Mouse (Mus musculus) heart, adult 18-20 months (tissue): ENCODE measurements around the gene A930018P22Rik. TPM values are rescaled to one million over a fixed set of nuclear protein-coding genes. Genes with fewer than 3 reads are reported as not detected.
A peak's percentile ranks its signal among the peaks of the same experiment; 100 is the strongest.
"Not testable (repeated sequence)": the region's sequence is repeated elsewhere in the genome, so short reads cannot be mapped to it uniquely, and the experiment has no call there.

Experiments
- DNase-seq, 2 experiments: peaks; one replicate each; pipeline ENCODE4 v3.0.0; 2021 to 2022; ENCODE audit warnings: mixed read lengths in 1 of 2
- long read RNA-seq, 2 experiments: library from polyadenylated mRNA; stranded (forward); transcript quantifications; one replicate each; pipeline ENCODE4 v2.0.0; 2021
- total RNA-seq, 2 experiments: library from RNA; stranded (reverse); gene quantifications; 2 replicates each; pipeline ENCODE4 v1.2.3; 2021

The A930018P22Rik gene
- total RNA-seq: under 1 TPM in 1 of 2 experiments, not detected in 1; 0.89 TPM
- long read RNA-seq, experiment 1: 0 reads
- long read RNA-seq, experiment 2: 0 reads

- peak; percentile 95 to 98 for DNase-seq
Measured at GRCm38 (mm10) chr2:104122505-104123378, at the start of gene A930018P22Rik. TSS of gene A930018P22Rik (plus strand) at chr2:104122769.

- DNase-seq: not testable (repeated sequence)
Measured at GRCm38 (mm10) chr2:104078285-104078684, 44.3 kb upstream of the A930018P22Rik start.

DNA sequence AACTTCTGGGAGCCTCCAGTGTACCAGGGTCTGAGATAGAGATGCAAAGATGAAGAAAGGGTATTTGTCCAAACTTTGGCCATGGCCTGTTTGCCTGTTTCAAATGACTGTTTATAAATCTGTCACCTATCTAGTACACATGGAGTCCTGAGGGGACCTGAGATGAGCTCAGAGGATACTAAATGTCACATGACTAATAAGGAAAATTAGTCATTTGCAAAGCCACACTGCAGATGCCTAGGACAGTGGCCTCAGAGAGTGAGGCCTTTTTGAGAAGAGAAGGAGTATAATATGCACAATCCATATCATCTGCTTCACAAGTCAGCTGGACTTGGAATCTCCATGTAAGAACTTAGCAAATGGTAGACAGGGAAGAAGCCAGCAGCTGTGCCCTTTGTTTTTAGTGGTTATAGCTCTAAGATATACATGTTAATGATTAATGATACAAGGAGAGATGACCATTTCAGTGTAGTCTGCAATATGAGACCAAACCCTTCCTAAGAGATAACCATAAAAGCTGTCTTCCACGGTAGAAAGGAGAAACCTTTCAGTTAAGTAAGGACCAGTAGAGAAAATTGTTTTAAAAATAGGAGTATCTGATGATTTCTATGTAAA, 41.0 kb upstream of the A930018P22Rik start:
- DNase-seq: not testable (repeated sequence)

DNA sequence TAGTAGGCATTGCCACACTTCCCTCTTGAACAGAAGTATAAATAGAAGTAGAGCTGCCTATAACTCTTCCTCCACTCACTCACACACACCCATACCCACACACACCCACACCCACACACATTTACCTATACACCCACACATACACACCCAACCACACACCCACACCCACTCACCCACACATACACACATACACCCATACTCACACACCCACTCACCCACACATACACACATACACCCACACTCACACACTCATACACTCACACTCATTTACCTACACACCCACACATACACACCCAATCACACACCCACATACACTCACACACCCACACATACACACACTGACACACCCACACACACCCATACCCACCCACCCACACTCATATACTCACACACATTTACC, 40.1 kb upstream of the A930018P22Rik start:
- no peak for DNase-seq

DNA sequence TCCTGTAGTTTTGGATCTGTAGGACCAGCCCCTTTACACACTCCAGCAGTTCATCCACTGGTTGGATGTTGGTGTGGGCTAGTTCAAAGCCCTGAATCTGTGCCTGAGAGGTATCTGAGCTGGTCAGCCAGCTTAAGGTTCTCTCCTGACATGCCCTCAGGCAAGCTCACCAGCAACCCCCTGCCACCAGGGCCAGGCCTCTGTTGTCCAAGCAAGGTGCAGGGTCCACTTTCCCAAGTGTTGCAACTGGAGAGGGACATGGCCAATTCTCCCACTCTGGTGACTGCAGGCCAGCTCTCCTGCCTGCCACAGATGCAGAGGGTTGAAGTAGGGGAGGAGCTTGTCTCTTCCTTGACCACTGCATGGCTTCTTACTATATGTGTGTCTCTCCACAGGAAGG, 38.5 kb upstream of the A930018P22Rik start:
- DNase-seq: not testable (repeated sequence)

- DNase-seq: not testable (repeated sequence)
Measured at GRCm38 (mm10) chr2:104087562-104087961, 35.0 kb upstream of the A930018P22Rik start.

DNA sequence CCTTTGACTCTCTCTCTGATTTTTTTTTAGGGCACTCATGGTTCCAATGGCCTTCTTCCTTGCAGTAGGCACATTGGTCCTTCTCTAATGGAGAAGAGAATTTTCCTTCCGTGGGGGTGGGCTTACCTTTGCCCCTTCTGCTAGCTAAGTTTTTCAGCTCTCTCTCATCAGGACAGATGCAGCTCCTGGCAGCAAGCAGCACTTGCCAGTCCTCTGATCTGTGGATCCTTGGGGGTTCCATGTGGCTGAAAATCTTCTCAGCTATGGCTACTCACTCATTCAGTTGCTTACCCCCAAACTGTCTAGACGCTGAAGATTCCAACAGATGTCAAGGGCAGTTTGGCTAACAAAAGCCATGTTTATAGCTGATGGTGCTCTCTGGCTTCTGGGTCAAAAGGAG, 29.3 kb upstream of the A930018P22Rik start:
- no peak for DNase-seq

DNA sequence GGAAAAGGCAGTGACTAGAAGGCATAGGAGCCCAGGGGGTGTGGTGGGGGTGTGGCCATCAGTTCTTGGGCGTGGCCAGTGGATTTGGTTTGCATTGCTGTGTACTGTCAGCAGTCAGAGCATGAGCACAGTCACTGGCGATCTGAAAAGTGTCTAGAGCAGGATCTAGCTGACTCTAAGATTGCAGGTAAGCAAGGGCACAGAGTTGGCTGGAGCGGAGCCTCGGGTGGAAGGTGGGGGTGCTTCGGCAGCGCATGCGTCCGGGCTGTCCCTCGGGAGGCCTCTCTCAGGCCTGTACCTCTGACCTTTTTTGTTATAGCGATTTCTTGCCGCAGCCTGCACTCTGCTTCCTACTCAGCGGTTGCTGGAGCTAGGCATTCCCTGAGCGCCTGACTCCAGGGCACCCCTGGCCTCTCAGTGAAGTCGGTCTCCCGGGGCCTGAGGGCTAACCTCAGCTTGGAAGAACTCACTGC, 26.8 kb upstream of the A930018P22Rik start, which contains the start of gene Cd59a:
Gene Cd59a (plus strand): TSS at position 61 of the 473 bp plus-strand sequence.
- peak; percentile 93 for DNase-seq

GRCm38 (mm10) chr2:104096256-104096655, 26.3 kb upstream of the A930018P22Rik start:
- no peak for DNase-seq

- DNase-seq: not testable (repeated sequence)
Measured at GRCm38 (mm10) chr2:104096796-104097195, 25.8 kb upstream of the A930018P22Rik start.

GRCm38 (mm10) chr2:104097396-104097795, 25.2 kb upstream of the A930018P22Rik start:
- DNase-seq: not testable (repeated sequence)

GRCm38 (mm10) chr2:104098529-104099230, 23.9 kb upstream of the A930018P22Rik start:
- DNase-seq: no peak

GRCm38 (mm10) chr2:104099231-104099585, 23.4 kb upstream of the A930018P22Rik start:
- DNase-seq: no peak

DNA sequence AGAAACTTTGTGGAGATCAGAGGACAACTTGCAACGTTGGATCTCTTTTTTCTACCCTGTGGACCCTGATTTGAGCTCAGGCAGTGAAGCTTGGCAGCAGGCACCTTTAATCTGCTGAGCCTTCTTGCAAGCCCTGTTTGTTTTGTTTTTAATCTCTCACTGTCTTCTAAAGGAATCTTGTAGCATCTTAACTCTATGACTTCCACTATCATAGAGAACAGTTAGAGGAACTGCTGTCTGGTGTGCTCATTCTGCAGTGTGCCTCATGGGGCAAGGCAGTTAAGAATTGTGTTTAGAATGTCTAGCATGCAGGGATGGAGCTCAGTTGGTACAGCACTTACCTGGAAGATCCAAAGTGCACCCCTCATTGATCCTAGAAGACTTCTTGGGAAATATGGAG, 22.6 kb upstream of the A930018P22Rik start:
- DNase-seq: no peak

GRCm38 (mm10) chr2:104104800-104105199, 17.8 kb upstream of the A930018P22Rik start:
- DNase-seq: no peak

DNA sequence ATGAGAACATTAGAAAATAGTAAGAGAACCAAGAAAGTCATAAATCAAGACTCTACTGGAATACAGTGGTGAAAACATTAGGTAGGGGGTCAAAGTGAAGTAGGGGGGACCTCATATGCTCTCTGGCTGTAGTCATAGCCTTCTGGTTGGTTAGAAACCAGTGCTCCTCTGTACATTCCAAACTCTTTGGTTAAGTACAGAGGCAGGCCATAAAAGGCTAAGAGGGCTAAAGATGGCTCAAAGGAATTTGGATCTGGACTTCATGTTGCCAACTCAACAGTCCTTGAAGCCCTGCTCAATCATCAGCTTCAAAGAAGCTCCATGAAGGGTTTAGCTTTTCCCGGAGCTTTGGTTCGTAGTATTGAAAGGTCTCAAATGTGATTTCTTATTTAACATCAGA, 13.5 kb upstream of the A930018P22Rik start:
- DNase-seq: not testable (repeated sequence)

GRCm38 (mm10) chr2:104109528-104109927, 13.0 kb upstream of the A930018P22Rik start:
- DNase-seq: no peak

- no peak for DNase-seq
Measured at GRCm38 (mm10) chr2:104110031-104110430, 12.5 kb upstream of the A930018P22Rik start.

- DNase-seq: not testable (repeated sequence)
Measured at GRCm38 (mm10) chr2:104111170-104111797, 11.3 kb upstream of the A930018P22Rik start.

- not testable (repeated sequence) for DNase-seq
Measured at GRCm38 (mm10) chr2:104113563-104113962, 9.0 kb upstream of the A930018P22Rik start.

DNA sequence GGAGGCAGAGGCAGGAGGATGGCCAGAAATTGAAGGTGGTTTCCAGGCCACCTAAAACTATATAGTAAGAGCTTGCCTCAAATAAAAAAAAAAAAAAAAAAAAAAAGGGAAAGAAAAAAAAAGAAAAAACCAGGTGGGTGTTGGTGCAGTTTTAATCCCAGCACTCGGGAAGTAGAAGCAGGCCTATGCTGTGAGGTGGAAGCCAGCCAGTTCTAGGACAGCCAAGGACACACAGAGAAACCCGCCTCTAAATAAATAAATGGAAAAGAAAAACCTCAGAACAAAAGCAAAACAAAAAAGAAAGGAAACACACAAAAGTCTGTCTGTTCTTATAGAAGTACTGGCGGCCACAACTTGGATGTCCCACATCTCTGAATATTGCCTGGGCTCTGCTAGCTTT, 7.7 kb upstream of the A930018P22Rik start:
- DNase-seq: no peak

- not testable (repeated sequence) for DNase-seq
Measured at GRCm38 (mm10) chr2:104117173-104117572, 5.4 kb upstream of the A930018P22Rik start.
